Mouse (Mus musculus) hindlimb bud, embryonic 11.5 days (tissue): ENCODE measurements around the gene Pid1.
"Not testable (repeated sequence)": the region's sequence is repeated elsewhere in the genome, so short reads cannot be mapped to it uniquely, and the experiment has no call there.

ENCODE experiments used
- DNase-seq: peaks from one replicate; pipeline ENCODE4 v3.0.0-alpha.2; 2012; ENCODE audit warnings: low read depth, low spot score; ENCODE audit errors: extremely low spot score

Gene Pid1

DNA sequence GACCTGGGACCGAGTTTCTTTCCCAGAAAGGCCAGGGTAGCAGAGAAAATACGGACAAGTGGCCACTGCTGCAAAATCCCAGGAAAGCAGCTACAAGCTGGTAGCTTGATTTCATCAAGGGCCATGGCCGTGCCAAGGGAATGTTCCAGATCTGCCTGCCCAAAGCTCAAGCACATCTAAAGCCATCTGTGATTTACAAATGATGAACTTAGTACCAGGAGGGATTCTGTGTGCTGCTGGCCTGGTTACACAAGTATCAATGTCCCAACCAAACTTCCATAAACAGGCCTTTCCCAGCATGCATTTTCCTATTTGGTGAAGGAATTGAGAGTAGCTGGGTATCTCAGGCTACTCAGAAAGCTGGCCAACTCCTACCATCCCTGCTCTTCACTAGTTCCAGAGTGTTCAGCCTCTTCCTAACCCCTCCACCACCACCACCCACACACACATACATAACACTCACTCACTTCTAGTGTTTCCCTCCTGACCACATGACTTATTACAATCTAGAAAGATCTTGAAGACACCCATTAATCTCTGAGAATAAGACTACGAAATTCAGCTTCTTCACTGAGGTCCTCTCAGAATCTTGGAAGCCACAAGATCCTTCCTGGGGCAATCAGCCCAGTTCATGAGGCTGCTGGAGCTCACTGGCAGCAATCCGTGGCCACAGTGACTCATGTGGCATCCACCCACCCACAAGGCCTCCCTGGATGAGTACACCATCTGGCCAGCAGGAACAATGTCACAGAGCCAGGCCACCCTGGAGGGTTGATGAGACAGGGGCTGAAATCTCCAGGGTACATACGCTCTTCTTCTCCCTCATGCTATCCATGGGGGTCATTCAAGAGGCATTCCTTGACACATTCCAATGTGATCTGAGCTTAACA lies 4.1 kb downstream of the Pid1 start:
- no peak for DNase-seq

DNA sequence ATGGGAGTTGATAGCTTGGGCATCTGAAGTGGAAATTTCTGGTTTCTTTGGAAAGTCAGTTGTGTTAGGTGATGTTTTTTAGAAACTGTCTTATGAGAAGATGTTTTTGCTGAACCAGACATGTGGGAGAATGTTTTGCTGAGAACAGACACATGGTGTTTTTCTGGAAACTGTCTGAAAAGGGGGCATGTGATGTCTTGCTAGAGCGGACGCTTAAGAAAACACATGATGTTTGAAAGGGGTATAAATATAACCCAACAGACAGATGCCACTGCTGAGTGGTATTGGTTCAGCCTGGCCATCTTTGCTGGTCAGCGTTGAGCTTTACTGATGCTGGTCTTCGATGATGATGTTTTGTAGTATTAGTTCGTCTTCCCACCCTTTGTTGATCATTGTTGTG lies 6.8 kb downstream of the Pid1 start:
- DNase-seq = no peak

DNA sequence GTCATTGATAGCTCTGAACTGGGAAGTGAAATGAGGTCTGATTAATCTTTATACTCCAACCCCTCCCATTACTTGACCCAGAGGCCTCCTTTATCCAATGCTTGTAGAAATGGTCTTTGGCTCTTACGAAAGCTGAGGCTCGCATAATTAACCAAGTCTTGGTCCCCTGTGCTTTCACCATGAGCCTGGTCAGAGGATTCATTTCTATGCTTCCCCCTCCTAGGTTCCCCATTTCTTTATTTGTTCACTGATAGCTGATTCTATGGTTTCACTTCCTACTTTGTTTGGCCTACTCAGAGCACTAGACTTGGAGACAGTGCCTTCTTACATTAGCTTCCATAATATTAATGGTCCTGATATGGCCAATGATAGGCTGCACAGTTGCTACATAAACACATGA lies 13.7 kb downstream of the Pid1 start:
- DNase-seq = no peak

DNA sequence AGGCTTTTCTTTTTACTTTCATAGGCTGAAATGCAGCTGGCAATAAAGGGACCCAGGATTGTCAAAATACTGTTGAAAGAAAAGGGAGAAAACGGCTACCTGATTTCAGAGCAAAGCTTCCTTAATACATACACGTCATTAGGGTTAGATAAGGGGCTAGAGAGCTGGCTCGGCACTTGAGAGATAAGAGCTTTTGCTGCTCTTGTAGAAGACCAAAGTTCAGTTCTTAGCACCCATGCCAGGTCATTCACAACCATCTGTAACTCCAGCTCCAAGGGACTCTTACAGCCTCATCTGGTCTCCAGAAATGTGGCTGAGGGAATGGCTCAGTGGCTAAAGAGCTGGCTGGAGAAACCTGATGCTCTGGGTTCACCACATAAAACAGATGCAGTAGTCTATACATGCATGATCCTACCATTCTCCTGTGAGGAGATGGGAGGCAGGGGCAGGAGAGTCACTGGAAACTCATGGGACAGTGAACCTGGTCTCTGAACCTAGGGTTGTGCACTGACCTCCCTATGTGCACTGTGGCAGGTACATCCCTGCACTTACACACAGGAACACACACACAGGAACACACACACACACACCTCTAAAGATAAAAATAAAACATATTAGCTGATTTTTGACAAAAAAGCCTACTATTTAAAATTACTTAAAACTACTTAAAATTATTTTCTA lies 16.0 kb downstream of the Pid1 start:
- DNase-seq = no peak

DNA sequence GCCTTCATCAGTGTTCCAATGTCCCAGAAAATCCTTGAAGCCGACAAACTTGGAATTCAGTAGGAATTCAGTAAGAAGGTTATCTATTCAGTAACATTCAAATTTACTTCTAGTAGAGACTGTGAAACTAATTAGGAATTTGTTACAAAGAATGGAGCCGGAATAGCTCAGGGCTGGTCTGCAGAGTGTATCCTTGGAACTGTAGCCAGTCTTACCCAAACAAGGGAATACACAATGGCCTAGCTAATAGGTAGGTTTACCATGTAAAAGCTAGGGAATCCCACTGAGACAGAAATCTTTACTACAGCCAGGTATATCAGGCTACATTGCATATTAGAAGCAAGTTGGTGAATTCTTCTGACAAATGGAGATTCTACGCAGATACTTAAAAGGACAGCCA lies 31.2 kb downstream of the Pid1 start:
- not testable (repeated sequence) for DNase-seq

DNA sequence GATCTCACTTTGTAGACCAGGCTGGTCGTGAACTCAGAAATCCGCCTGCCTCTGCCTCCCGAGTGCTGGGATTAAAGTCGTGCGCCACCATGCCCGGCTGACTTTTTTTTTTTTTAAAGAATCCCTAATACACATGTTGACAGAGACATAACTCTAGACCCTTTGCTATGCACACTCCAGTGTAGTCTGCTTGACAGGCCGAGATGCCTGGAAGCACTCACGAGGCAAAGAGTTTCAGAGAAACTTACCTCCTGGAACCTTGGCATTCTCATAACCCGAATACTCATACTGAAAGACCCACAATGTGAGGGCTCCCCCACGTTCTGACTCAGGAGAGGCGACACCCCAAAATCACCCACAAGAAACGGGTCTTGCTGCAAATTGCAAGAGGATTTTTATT lies 32.1 kb downstream of the Pid1 start:
- not testable (repeated sequence) for DNase-seq

DNA sequence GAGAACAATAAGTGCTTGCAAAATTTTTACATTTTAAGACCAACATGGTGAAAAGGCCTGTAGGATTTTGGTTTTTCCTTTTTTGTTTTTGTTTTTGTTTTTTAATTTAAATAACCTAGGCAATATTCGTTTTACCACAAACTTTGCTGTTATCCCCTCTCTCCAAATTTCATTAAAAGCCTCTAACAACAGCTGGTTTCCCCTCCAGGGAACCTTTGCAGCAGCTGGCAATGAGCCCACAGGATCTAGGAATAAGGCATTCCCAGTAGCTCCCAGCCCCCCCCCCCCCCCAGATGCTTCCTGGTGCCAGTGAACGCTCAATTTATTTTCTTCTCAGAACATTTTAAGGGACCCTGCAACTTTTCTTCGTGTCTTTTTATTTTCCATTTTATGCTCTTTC lies 38.7 kb downstream of the Pid1 start:
- DNase-seq = no peak

DNA sequence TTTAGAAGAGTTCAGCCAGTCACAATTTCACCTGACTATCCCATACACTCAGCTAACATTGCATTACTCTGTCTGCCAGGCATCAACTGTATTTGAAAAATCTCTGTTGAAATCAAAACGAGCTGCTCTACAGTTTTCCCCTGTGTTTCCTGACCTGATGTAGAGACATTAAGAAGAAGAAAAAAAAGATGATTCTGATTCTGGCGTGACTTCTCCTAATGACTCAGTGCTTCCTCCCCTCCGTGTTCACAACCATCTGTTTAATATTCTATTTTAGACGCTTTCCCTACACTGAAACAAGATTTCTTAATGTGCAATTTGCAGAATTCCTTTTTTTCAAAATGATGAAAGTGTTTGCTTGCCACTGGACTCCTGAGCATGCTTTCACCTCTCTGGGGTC lies 42.7 kb downstream of the Pid1 start:
- no peak for DNase-seq

DNA sequence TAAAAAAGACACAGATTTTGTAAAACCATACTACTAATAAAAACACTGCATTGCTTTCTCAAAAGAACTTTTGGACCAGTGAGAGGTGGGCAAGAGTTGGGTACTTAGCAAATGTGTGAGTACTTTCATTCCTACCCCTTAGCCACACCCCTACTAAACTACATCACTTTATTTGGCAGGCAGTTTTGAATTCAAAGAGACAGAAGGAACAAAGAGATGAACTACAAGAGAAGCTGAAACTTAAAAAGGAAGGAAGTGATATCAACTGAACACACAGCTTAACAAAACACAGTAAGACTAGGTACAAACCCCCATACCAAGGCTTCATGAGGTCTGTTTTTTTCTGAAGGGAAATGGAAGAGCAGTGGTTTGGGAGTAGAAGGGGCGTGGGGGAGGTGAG lies 45.4 kb downstream of the Pid1 start:
- DNase-seq = no peak

DNA sequence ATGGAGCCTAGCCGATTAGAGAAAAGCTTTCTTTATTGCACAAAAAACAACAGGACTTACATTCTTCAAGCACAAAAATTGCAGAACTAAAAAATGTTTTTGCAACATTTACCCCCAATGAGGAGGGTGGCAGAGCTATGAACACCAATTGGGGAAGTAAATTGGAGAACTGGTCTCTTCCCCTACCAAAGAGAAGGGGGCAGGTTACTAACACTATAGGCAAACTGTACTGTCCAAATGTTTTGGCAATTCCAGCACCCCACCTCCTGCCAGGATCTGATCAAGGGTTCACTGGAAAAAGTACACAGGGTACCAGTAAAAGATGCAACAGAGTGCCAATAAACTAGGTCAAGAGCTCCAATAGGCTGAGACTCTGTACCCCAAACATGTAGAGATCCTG lies 46.2 kb downstream of the Pid1 start:
- no peak for DNase-seq

DNA sequence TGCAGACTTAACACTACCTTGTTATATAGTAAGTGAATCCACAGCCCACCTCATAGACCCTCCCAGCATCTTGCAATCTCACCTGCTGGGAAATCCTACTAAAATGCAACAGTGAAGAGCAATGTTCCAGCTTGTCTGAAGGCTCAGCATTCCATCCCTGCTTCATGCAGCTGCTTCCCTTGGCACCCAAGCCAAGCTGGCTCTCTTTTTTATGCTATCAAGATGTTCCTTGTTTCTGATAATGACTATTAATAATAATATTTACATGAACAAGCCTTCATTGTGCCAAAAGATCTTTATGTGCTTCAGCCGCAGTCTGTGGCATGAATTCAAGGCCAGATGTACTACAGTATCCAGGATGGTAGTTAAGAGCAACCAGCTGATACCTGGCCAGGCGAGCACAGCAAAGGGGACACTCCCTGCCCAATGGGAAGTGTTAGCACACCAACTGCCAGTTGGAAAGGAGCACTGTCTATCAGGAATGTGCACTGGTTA lies 54.0 kb downstream of the Pid1 start:
- DNase-seq = no peak

DNA sequence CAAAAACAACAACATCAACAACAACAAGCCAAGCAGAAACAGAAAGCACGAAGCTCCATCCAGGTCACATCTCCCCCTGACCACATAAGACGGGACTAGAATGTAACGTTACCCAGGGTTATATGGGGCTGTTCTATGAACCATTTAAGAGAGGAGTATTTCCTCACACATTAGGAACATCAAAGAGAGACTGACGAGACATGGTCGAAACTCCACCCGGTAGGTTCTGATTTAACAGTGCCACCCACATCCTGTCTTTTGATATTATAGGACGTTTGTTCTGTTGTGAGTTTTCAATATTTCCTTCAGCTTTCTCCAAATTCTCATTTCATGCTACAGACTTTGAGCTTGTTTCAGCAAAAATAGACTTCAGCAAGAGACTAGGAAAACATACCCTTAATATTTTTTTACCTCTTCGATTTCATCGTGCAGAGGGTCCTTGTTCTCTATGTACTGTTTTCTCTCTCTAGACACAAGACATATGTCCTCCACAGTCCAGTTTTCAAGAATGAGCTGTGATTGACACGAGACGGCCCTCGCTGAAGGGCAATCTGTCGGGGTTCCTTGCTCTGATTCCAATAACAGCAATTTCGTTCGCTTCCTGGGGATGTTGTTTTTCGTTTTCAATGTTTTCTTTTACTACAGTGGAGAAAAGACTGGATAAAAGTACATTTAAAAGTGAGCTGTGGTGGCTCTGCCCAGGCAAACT lies 58.1 kb downstream of the Pid1 start:
- DNase-seq = no peak

DNA sequence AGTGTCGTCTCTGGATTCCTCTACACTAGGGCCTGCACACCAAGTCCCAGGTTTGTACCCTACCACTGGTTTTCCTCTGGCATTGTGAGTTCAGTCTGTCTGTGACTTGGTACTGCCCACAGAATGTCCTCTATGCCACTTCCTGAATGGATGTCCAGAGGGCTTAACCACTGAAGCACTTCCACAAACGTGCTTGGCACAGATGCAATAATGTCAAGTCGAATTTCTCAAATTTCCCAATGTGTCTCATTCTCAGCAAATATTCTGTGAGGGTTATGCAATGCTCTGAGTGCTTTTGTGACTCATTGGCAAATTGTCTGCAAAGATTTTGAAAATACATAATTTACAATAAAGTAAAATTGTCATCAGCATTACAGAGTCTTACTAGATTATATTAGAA lies 61.2 kb downstream of the Pid1 start:
- no peak for DNase-seq

DNA sequence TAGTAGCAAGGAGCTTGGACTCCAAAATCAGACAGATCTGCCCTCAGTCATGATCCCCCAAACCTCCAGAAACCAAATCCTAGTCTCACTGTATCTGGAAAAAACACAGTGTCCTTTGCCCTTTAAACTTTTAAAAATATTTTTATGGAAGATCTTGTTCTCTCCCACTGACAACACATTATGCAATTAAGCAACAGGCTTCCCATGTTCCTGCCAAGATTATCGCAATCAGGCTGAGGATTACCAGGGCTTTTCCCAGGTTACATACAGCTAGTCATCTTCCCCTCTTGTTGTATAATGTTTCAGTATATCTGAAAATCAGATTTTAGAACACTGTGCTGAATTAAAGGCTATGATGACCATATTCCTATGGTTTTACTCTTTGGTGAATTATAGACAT lies 64.3 kb downstream of the Pid1 start:
- DNase-seq = no peak

DNA sequence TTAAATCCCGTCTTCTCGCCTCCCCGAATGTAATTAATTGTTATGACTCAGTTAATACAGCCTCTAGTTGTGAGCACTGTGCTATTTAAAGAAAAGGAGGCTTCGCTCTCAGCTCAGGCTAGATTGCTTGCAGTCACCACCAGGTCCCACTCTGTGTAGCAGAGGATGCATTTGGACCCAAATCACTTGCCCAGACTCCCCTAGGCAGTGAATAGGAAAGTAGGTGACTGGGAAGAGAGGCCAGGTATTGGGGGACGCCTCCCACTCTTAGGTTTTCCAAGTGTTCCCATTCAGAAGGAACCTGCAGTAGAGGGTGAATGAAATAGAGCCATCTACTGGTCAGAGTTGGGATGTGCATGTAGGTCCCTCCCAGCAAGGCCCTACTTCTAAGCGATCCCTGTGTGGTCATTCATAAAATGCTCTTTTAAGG lies 77.3 kb downstream of the Pid1 start:
- peak; percentile 52 for DNase-seq

DNA sequence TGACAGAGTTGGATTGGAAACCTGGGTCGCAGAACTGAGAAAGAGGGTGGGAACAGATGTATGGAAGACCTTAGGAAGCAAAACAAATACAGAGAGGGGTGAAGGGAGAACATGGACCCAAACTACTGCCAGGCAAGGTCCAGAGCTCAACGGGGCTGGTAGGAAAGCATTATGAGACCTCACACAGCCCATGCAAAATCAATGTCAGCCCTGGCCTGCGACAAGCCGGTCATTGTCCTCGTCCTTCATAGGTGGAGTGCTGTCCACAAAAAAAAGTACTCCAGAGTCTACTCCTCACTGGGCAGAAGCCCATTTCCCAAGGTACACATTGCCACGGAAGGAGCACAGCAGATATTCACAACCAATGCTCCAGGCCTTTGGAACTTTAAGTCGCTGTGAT lies 78.4 kb downstream of the Pid1 start:
- DNase-seq = no peak

DNA sequence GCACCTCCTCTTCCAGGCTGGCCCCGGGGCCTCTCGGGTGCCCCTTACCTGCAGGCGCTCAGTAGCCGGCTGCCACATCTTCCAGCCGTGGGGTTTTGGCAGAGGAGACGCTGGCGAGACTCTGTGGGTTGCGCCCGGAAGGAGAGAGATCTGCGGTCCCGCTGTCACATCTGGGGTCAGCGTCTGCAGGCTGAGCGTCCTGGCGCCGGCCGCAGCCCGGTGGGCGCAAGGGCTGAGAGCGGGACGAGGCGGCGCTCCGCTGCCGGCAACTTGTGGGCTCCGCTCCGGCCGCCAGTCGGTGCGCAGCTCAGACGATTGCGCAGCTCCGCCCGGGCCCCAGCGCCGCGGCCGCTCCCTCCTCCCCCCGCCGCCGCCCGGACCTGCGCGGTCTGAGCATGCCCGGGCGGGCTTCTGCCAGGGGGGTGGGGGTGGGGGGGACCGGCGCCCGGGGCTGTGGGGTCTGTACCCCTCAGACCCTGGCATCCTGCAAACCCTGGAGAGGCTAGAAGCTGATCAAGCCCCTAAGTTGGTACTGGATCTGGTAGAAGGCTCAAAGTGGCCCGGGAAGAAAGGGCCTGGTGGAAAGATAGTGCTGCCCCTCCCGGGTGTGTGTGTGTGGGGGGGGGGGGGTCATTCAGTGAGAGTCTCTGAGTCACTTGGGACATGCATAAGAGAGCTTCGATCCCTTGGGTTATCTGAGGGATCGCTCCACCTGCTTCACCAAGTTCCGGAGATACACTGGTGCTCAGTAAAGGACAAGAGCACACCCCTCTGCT lies 79.5 kb downstream of the Pid1 start:
- no peak for DNase-seq

DNA sequence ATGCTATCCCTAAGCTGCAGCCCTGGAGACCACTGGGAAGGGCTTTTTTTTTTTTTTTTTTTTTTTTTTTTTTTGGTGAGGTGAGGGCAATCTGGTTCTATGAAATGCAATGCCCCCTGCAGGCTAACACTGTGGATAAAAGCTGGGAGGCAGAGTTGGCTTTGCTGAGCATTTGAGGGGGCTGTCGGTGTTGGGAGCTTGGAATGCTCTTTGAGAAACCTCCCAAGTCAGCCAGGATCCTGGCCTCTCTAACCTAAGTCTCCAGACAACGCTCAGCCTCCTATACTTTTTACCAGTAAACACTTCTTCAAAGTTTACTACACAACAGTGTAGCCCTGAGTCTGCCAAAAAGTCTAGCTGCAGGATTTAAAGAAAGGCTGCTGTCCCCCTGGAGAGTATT lies 80.9 kb downstream of the Pid1 start:
- DNase-seq = no peak

DNA sequence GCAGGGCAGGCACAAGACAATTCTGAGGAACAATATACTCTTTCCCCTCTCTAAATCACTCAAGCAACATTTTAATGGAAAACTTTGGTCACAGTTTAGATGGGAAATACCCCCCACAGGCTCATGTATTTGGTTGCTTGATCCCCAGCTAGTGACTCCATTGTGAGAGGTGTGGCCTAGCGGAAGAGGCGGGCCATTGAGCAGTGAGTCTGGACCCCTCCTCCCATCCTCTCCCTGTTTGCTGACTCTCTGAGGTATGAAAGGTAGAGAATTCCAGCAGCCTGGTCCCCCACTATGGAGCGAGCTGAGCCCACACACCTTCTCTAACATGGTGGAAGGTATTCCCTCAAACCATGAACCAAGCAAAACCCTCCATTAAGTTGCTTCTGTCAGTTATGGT lies 83.8 kb downstream of the Pid1 start:
- DNase-seq = no peak

DNA sequence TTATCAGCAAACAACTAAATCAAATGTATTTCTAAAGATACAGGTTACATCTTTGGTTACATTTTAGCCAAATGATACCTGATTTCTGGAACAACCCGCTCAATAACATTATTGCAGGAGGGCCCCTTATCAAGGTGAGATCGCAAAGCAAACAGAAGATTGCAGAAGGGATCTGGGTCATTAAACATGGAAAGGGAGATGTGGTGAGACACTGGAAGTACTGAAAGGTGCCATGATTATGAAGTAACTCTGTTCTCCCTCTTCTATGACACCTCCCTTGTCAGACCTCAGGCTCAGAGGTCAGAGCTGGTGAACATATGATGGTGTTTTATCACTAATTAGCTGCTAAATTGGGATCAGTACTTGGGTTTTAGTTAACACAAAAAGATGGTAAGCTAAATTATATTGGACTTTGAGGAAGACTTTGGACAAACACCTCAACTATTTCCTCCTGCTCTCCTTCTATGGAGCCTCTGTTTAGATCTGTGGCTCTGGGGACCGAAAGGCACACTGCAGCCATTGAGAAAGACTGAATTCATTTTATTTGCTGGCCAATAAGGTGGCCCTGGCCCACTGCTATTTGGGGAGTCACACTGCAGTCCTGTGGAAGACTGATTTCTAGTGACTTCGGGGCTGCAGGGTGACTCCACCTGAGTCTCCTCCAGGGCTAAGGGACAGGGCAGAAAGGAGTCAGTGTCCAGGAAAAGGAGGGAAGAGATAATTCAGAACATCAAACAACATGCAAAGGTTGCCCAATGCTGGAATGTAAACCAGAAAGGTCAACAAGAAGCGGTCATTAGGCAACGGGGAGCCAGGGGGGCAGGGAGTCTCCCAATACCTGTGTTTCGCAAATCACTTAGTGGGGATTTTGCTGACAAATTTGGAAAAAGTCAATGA lies 85.4 kb downstream of the Pid1 start:
- no peak for DNase-seq
